Mouse (Mus musculus) ES-E14 (cell line): Measurements from ENCODE around the gene Ralgds. TPM values are rescaled to one million over a fixed set of nuclear protein-coding genes. Genes with fewer than 3 reads are reported as not detected.

ENCODE experiments used
- DNase-seq: peaks from one replicate; pipeline ENCODE4 v3.0.0-alpha.2; 2013; ENCODE audit warnings: low read depth, low spot score
- H3K27ac ChIP-seq: 2 replicates; pipeline ENCODE4 v1.5.1; 2012; ENCODE audit warnings: low read depth, mild to moderate bottlenecking, low read length, moderate library complexity, mixed read lengths; ENCODE audit not compliant: poor library complexity, insufficient read depth, severe bottlenecking
- H3K36me3 ChIP-seq: 2 replicates; pipeline ENCODE4 v1.6.1; 2012; ENCODE audit warnings: mild to moderate bottlenecking, low read length, moderate library complexity, mixed read lengths; ENCODE audit not compliant: control insufficient read depth, poor library complexity, insufficient read depth, severe bottlenecking
- H3K4me1 ChIP-seq, 2 experiments: fragments of 150-350 bp in 1 of 2; sonication (generic) in 1 of 2; 2 replicates each; pipeline ENCODE4 v1.6.1; 2012; ENCODE audit warnings: low read length in 2 of 2, mild to moderate bottlenecking in 1 of 2, mixed read lengths in 1 of 2; ENCODE audit not compliant: control insufficient read depth in 2 of 2, insufficient read depth in 2 of 2, poor library complexity in 1 of 2
- H3K4me3 ChIP-seq, 2 experiments: fragments of 150-350 bp in 1 of 2; sonication (generic) in 1 of 2; 2 replicates each; pipeline ENCODE4 v1.5.1; 2012; ENCODE audit warnings: low read length in 2 of 2, low read depth in 1 of 2, mild to moderate bottlenecking in 1 of 2, mixed read lengths in 1 of 2; ENCODE audit not compliant: insufficient read depth in 1 of 2, poor library complexity in 1 of 2, severe bottlenecking in 1 of 2
- H3K9ac ChIP-seq: 2 replicates; pipeline ENCODE4 v1.6.1; 2012; ENCODE audit warnings: low read depth, mild to moderate bottlenecking, low read length, mixed read lengths; ENCODE audit not compliant: poor library complexity, insufficient read depth, severe bottlenecking
- H3K9me3 ChIP-seq: fragments of 150-350 bp; sonication (generic); 2 replicates; pipeline ENCODE4 v1.6.1; 2012; ENCODE audit warnings: low read depth, mild to moderate bottlenecking, low read length; ENCODE audit not compliant: control insufficient read depth, insufficient read depth
- CHD2 ChIP-seq: IDR thresholded peaks from 2 replicates; pipeline ENCODE4 v1.6.1; 2014; ENCODE audit warnings: mild to moderate bottlenecking, low read depth, low read length, inconsistent platforms
- HCFC1 ChIP-seq: IDR thresholded peaks from 2 replicates; pipeline ENCODE4 v1.6.1; 2012; ENCODE audit warnings: low read length, inconsistent platforms, borderline replicate concordance; ENCODE audit not compliant: insufficient read depth
- MAFK ChIP-seq: IDR thresholded peaks from 2 replicates; pipeline ENCODE4 v1.6.1; 2014; ENCODE audit warnings: mild to moderate bottlenecking, low read depth, low read length, inconsistent platforms; ENCODE audit not compliant: insufficient read depth
- ZC3H11A ChIP-seq: IDR thresholded peaks from 2 replicates; pipeline ENCODE4 v1.6.1; 2012; ENCODE audit warnings: low read depth, mild to moderate bottlenecking, inconsistent platforms, low read length, borderline replicate concordance
- ZNF384 ChIP-seq: IDR thresholded peaks from 2 replicates; pipeline ENCODE4 v1.6.1; 2012; ENCODE audit warnings: low read depth, low read length, inconsistent platforms
- in situ Hi-C, 2 experiments: fragments of 600-800 bp; cut with MboI; formaldehyde crosslinking; loops; one replicate each; pipeline ENCODE4 v1.15.1; 2025; ENCODE audit warnings: low sequenced_read_pairs in 2 of 2, inconsistent platforms in 1 of 2; ENCODE audit not compliant: unreplicated experiment in 2 of 2
- total RNA-seq: library from RNA; depleted of rRNA; stranded (reverse); fragments of 300-350 nt; gene quantifications from 2 replicates; pipeline ENCODE4 v1.2.3, GENCODE M21; 2012; rRNA removed

Gene Ralgds
- total RNA-seq, 1 experiment, result 18.2 TPM

DNA sequence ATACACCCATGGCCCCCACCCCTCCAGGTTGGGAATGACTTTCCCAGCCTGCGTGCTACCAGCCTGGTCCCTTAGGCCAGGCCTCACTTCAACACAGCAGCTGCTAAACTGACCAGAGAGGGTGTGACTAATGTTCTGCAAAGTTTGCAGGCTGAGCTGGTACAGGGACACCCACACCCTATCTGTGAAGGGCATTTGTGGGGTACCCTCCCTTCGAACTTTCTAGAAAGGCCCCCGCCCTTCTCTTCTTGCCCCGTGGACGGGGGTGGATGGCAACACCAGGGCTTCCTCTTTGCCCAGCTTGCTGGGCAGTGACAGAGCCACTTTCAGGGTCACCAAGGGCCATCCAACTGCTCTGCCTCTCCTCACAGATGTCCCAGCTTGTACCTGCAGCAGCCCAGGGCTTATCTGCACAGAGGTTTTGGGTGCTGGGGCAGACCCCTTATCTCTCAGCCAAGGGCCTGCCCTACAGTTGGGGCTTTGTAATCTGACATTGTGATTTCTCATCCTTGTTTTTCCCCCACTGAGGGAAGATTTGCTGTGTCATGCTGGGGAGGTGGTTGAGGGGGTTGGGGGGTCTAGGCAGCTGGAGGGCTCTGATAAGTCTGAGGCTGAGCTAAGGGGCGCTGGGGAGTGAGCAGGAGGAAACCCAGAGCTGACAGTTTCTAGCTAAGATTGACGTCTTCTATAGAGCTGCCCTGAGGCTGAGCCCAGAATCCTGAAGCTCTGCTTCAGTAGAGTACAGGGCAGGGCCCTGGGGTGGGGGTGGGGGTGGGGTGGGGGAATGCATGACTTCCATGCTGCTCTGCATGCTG is 85.0 kb downstream of the Ralgds start:
- H3K4me1 ChIP-seq, result peaks cover 0 to 8% of the 10 kb centered on the region in 2 experiments; a peak in 2 of 4 replicates
- in situ Hi-C loops, result no loop called here
- H3K36me3 ChIP-seq, result no peaks in the 10 kb centered on the region
- no peak overlapping the region for H3K4me3 ChIP-seq
- H3K9me3 ChIP-seq, result no peaks in the 10 kb centered on the region
- no peak overlapping the region for H3K9ac ChIP-seq
- no peak for DNase-seq
- TF ChIP-seq CHD2 (no peak), ZC3H11A (no peak), MAFK (no peak), HCFC1 (no peak), ZNF384 (no peak)
- H3K27ac ChIP-seq, result no peak overlapping the region

DNA sequence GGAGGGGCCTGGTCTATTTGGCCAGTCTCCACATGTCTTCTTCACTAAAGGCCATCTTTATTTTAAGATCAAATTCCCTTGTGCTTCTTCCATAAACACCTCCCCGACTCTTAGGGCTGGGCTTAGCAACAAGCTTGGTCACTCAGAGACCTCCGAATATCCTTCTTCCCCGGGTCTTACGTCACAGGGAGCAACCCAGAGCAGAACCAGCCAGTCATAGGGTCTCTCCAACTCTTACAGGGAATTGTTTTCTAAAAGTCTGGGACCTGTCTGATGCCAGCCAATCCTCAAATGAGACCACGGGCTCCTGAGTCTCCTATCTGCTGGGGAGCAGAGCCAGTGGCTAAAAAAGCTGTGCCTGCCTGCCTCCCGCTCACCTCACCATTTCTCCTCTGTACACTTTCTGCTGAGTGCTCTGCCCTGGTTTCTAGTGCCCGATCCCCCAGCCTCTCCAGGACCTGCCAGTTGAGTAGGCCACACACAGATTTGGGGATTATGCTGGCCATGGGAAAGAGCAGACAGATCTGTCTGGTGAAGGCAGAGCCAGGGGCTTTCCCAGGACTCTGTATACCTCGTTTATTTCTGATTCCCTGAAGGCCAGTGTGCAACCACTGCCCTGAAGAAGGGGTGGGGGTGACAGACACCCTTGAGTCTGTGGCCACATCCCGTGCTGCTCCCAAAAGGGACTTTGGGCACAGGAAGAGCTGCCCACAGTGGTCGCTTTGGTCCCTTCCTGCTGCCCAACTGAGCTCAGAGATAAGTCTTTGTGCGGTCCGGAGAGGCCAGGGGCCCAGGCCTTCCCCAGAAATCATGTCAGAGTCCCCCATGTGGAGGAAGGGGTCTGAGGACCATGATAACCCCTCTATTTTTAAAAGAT is 86.0 kb downstream of the Ralgds start:
- no peaks in the 10 kb centered on the region for H3K9me3 ChIP-seq

DNA sequence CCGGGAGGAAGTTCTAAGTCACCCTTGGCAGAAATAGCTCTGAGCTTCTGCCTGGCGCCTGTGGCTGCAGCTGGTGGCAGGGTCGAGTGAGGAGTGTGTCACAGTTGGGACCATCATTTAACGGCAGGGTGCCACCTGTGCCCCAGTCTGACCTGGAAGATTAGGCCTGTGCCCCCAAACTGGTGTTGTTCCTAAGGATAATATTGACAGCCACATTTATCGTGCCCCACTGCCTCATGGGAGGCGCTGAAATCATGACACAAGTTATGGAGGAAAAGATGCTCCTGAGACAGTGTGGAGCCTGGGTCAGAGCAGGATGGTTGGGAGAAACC is 86.6 kb downstream of the Ralgds start:
- Histone ChIP-seq H3K36me3 (no peaks in the 10 kb centered on the region), H3K4me3 (no peak overlapping the region), H3K4me1 (peaks cover 0 to 8% of the 10 kb centered on the region in 2 experiments; a peak in 2 of 4 replicates), H3K27ac (no peak overlapping the region), H3K9ac (no peak overlapping the region), H3K9me3 (no peaks in the 10 kb centered on the region)
- in situ Hi-C loops, result no loop called here
- TF ChIP-seq ZC3H11A (no peak), ZNF384 (no peak), MAFK (no peak), CHD2 (no peak), HCFC1 (no peak)
- no peak for DNase-seq

More for the DNA sequence above, 86.0 kb downstream of the Ralgds start:
- no peaks in the 10 kb centered on the region for H3K36me3 ChIP-seq
- in situ Hi-C loops, result no loop called here
- no peak overlapping the region for H3K4me3 ChIP-seq
- no peak for DNase-seq
- H3K4me1 ChIP-seq, result peaks cover 0 to 8% of the 10 kb centered on the region in 2 experiments; a peak in 2 of 4 replicates
- TF ChIP-seq MAFK (no peak), ZNF384 (no peak), HCFC1 (no peak), ZC3H11A (no peak), CHD2 (no peak)
- H3K27ac ChIP-seq, result no peak overlapping the region
- H3K9ac ChIP-seq, result no peak overlapping the region

- no peak for DNase-seq
- TF ChIP-seq CHD2 (no peak), ZC3H11A (no peak), MAFK (no peak), ZNF384 (no peak), HCFC1 (no peak)
- Histone ChIP-seq H3K36me3 (no peaks in the 10 kb centered on the region), H3K27ac (no peak overlapping the region), H3K4me1 (peaks cover 0 to 19% of the 10 kb centered on the region in 2 experiments; a peak in 2 of 4 replicates), H3K9me3 (no peaks in the 10 kb centered on the region), H3K9ac (no peak overlapping the region), H3K4me3 (no peak overlapping the region)
- in situ Hi-C loops, result no loop called here
Observed at GRCm38 (mm10) chr2:28601720-28602590, 89.0 kb downstream of the Ralgds start.

Other genes starting within 250 kb of the Ralgds start
- gene Ppp1r26, start 66.3 kb upstream of the Ralgds start, total RNA-seq, result 2.4 and 2.5 TPM in 2 replicates
- 12.9 and 14.2 TPM in 2 replicates for gene 1700007K13Rik, start 46.8 kb upstream of the Ralgds start, total RNA-seq
- gene Mrps2, start 45.1 kb upstream of the Ralgds start, total RNA-seq, result 24.9 and 29.9 TPM in 2 replicates
- 1.4 and 3.1 TPM in 2 replicates for gene Gbgt1, start 16.2 kb upstream of the Ralgds start, total RNA-seq
- gene Gm10134, start 7.0 kb upstream of the Ralgds start, total RNA-seq, result 0.80 and 5.1 TPM in 2 replicates
- gene Cel, start 50.3 kb downstream of the Ralgds start, total RNA-seq, result not detected in 2 replicates
- gene Gtf3c5, start 70.6 kb downstream of the Ralgds start, total RNA-seq, result 20.0 and 22.6 TPM in 2 replicates
- gene Gfi1b, start 108.9 kb downstream of the Ralgds start, total RNA-seq, result not detected in 2 replicates
- gene Tsc1, start 128.1 kb downstream of the Ralgds start, total RNA-seq, result 14.9 and 18.3 TPM in 2 replicates
- gene Spaca9, start 186.6 kb downstream of the Ralgds start, total RNA-seq, result not detected in 2 replicates
- 0.26 and 0.49 TPM in 2 replicates for gene Ak8, start 187.0 kb downstream of the Ralgds start, total RNA-seq